Mouse (Mus musculus) bone marrow, adult 2 months (tissue): ENCODE data around the gene Cog6.

Experiments used
- CTCF ChIP-seq: fragments of 200-500 bp; IDR thresholded peaks from 2 replicates; pipeline ENCODE4 v1.5.1; 2011; ENCODE audit warnings: low read length, control low read depth; ENCODE audit not compliant: control insufficient read depth, insufficient read depth
- POLR2A ChIP-seq: fragments of 200-500 bp; IDR thresholded peaks from 2 replicates; pipeline ENCODE4 v1.6.1; 2011; ENCODE audit warnings: low read depth, mild to moderate bottlenecking, control low read depth, low read length, borderline replicate concordance; ENCODE audit not compliant: control insufficient read depth

GRCm38 (mm10) chr3:53007411-53007810 lies 9.6 kb downstream of the Cog6 start:
- TF ChIP-seq POLR2A (no peak), CTCF (no peak)
